Mouse (Mus musculus) neural tube, embryonic 14.5 days (tissue): ENCODE measurements at regions not wholly inside any gene's neighbourhood (a gene's known extent, or its start where the extent isn't known, plus 50 kb on each side); places are given as distances from the start of the nearest gene placed in this dataset.

Experiments used
- ATAC-seq: fragments of 200-750 bp; cut with Nextera tagmentation; 2 replicates; pipeline ENCODE4 v1.8.0; 2017; ENCODE audit warnings: low read depth, mild to moderate bottlenecking, moderate TSS enrichment, moderate library complexity
- H3K27ac ChIP-seq: fragments of 300-500 bp; sonication (generic); 2 replicates; pipeline ENCODE4 v1.5.1; 2014; ENCODE audit warnings: low read depth, mild to moderate bottlenecking, control low read depth, low read length, moderate library complexity, mixed read lengths
- H3K27me3 ChIP-seq: fragments of 300-500 bp; sonication (generic); 2 replicates; pipeline ENCODE4 v1.6.1; 2014; ENCODE audit warnings: low read length; ENCODE audit not compliant: control insufficient read depth, insufficient read depth
- H3K36me3 ChIP-seq: fragments of 300-500 bp; sonication (generic); 2 replicates; pipeline ENCODE4 v1.6.1; 2014; ENCODE audit warnings: low read length, mixed read lengths; ENCODE audit not compliant: control insufficient read depth, insufficient read depth
- H3K4me1 ChIP-seq: fragments of 300-500 bp; sonication (generic); 2 replicates; pipeline ENCODE4 v1.6.1; 2014; ENCODE audit warnings: low read length; ENCODE audit not compliant: control insufficient read depth, insufficient read depth
- H3K4me2 ChIP-seq: fragments of 300-500 bp; sonication (generic); 2 replicates; pipeline ENCODE4 v1.6.1; 2014; ENCODE audit warnings: mild to moderate bottlenecking, low read depth, low read length, control low read depth
- H3K4me3 ChIP-seq: fragments of 300-500 bp; sonication (generic); 2 replicates; pipeline ENCODE4 v1.5.1; 2014; ENCODE audit warnings: low read depth, low read length, control low read depth, mixed read lengths
- H3K9ac ChIP-seq: fragments of 300-500 bp; sonication (generic); replicated peaks from 2 replicates; pipeline ENCODE4 v1.6.1; 2014; ENCODE audit warnings: low read depth, mild to moderate bottlenecking, control low read depth, low read length, mixed read lengths
- H3K9me3 ChIP-seq: fragments of 300-500 bp; sonication (generic); 2 replicates; pipeline ENCODE4 v1.6.1; 2016; ENCODE audit warnings: low read length; ENCODE audit not compliant: control insufficient read depth
- WGBS: fragments of 180-500 bp; shearing (Covaris S2); extraction: QIAGEN DNeasy Blood & Tissue Kit; methylation state at CpG from one replicate; pipeline ENCODE4 v1.1.7; 2014; 5-methylcytosine and 5-hydroxymethylcytosine counted together

GRCm38 (mm10) chrX:22898698-22899051 lies 466.2 kb downstream of the Klhl13 start:
- no peak for ATAC-seq
- Histone ChIP-seq H3K4me1 (no peaks in the 10 kb centered on the region), H3K27ac (no peak overlapping the region), H3K4me2 (no peak overlapping the region), H3K9me3 (no peaks in the 10 kb centered on the region), H3K4me3 (no peak overlapping the region), H3K9ac (no peak overlapping the region), H3K27me3 (no peaks in the 10 kb centered on the region), H3K36me3 (no peaks in the 10 kb centered on the region)
- WGBS, result 60% methylated on average over 1 of the region's 1 CpGs

GRCm38 (mm10) chrX:22898048-22898697 lies 466.7 kb downstream of the Klhl13 start:
- no peak overlapping the region for H3K4me3 ChIP-seq
- H3K4me2 ChIP-seq, result no peak overlapping the region
- no peak overlapping the region for H3K27ac ChIP-seq
- 35% methylated on average over 7 of the region's 7 CpGs for WGBS
- ATAC-seq, result no peak
- no peak overlapping the region for H3K9ac ChIP-seq
- H3K9me3 ChIP-seq, result no peaks in the 10 kb centered on the region
- no peaks in the 10 kb centered on the region for H3K27me3 ChIP-seq
- H3K36me3 ChIP-seq, result no peaks in the 10 kb centered on the region
- H3K4me1 ChIP-seq, result no peaks in the 10 kb centered on the region

GRCm38 (mm10) chrX:22869791-22870190 lies 495.1 kb downstream of the Klhl13 start:
- no peak overlapping the region for H3K9ac ChIP-seq
- no peaks in the 10 kb centered on the region for H3K27me3 ChIP-seq
- H3K4me2 ChIP-seq, result no peak overlapping the region
- H3K4me3 ChIP-seq, result no peak overlapping the region
- H3K9me3 ChIP-seq, result no peaks in the 10 kb centered on the region
- ATAC-seq, result no peak
- H3K27ac ChIP-seq, result no peak overlapping the region
- H3K4me1 ChIP-seq, result no peaks in the 10 kb centered on the region
- H3K36me3 ChIP-seq, result no peaks in the 10 kb centered on the region
- WGBS, result 52% methylated on average over 1 of the region's 1 CpGs

- peak; percentile 73 for ATAC-seq
- WGBS, result 33% methylated on average over 9 of the region's 9 CpGs
Observed at GRCm38 (mm10) chrX:22849522-22850495, 515.1 kb downstream of the Klhl13 start.

GRCm38 (mm10) chrX:22848778-22849177 lies 516.1 kb downstream of the Klhl13 start:
- no peaks in the 10 kb centered on the region for H3K9me3 ChIP-seq
- no peak overlapping the region for H3K27ac ChIP-seq
- no peak overlapping the region for H3K4me3 ChIP-seq
- no peaks in the 10 kb centered on the region for H3K4me1 ChIP-seq
- no peak overlapping the region for H3K9ac ChIP-seq
- H3K27me3 ChIP-seq, result no peaks in the 10 kb centered on the region
- WGBS, result 30% methylated on average over 2 of the region's 2 CpGs
- H3K36me3 ChIP-seq, result no peaks in the 10 kb centered on the region
- no peak for ATAC-seq
- no peak overlapping the region for H3K4me2 ChIP-seq

More at GRCm38 (mm10) chrX:22849522-22850495, 515.1 kb downstream of the Klhl13 start:
- Histone ChIP-seq H3K27ac (peak overlapping the region; percentile 55; the same call in 1 of the 2 replicates), H3K36me3 (no peaks in the 10 kb centered on the region), H3K4me1 (no peaks in the 10 kb centered on the region), H3K27me3 (no peaks in the 10 kb centered on the region), H3K4me3 (no peak overlapping the region), H3K9me3 (no peaks in the 10 kb centered on the region), H3K4me2 (no peak overlapping the region), H3K9ac (no peak overlapping the region)

- Histone ChIP-seq H3K4me2 (no peak overlapping the region), H3K9ac (no peak overlapping the region), H3K27me3 (no peaks in the 10 kb centered on the region), H3K36me3 (no peaks in the 10 kb centered on the region), H3K4me1 (no peaks in the 10 kb centered on the region), H3K4me3 (no peak overlapping the region), H3K27ac (no peak overlapping the region), H3K9me3 (no peaks in the 10 kb centered on the region)
- 21% methylated on average over 3 of the region's 3 CpGs for WGBS
- ATAC-seq, result no peak
Observed at GRCm38 (mm10) chrX:22833226-22833625, 531.7 kb downstream of the Klhl13 start.

- H3K27me3 ChIP-seq, result no peaks in the 10 kb centered on the region
- no peak overlapping the region for H3K4me2 ChIP-seq
- H3K9me3 ChIP-seq, result no peaks in the 10 kb centered on the region
- ATAC-seq, result no peak
- no peak overlapping the region for H3K9ac ChIP-seq
- no peak overlapping the region for H3K4me3 ChIP-seq
- H3K4me1 ChIP-seq, result no peaks in the 10 kb centered on the region
- H3K27ac ChIP-seq, result no peak overlapping the region
- WGBS, result 41% methylated on average over 1 of the region's 1 CpGs
- no peaks in the 10 kb centered on the region for H3K36me3 ChIP-seq
Observed at GRCm38 (mm10) chrX:22805184-22805583, 559.7 kb downstream of the Klhl13 start.

- H3K4me3 ChIP-seq, result no peak overlapping the region
- H3K36me3 ChIP-seq, result no peaks in the 10 kb centered on the region
- no peak for ATAC-seq
- no peaks in the 10 kb centered on the region for H3K9me3 ChIP-seq
- H3K4me1 ChIP-seq, result no peaks in the 10 kb centered on the region
- 93% methylated on average over 1 of the region's 1 CpGs for WGBS
- H3K9ac ChIP-seq, result no peak overlapping the region
- no peak overlapping the region for H3K27ac ChIP-seq
- no peaks in the 10 kb centered on the region for H3K27me3 ChIP-seq
- no peak overlapping the region for H3K4me2 ChIP-seq
Observed at GRCm38 (mm10) chrX:22769971-22770530, 594.8 kb downstream of the Klhl13 start.

- no peaks in the 10 kb centered on the region for H3K36me3 ChIP-seq
- no peaks in the 10 kb centered on the region for H3K9me3 ChIP-seq
- H3K4me3 ChIP-seq, result no peak overlapping the region
- no peaks in the 10 kb centered on the region for H3K4me1 ChIP-seq
- 45% methylated on average over 2 of the region's 2 CpGs for WGBS
- H3K27me3 ChIP-seq, result no peaks in the 10 kb centered on the region
- H3K27ac ChIP-seq, result no peak overlapping the region
- no peak for ATAC-seq
- H3K4me2 ChIP-seq, result no peak overlapping the region
- H3K9ac ChIP-seq, result no peak overlapping the region
Observed at GRCm38 (mm10) chrX:22739235-22739634, 625.6 kb downstream of the Klhl13 start.
